Mouse (Mus musculus): ENCODE measurements around the gene Pdlim1. TPM values are rescaled to one million over a fixed set of nuclear protein-coding genes. Genes with fewer than 3 reads are reported as not detected.
A peak's percentile ranks its signal among the peaks of the same experiment; 100 is the strongest.

Pdlim1 gene
- polyA plus RNA-seq, 1 experiment from 2014 or later, result 76.7 TPM

- 91% methylated on average over 3 of the region's 3 CpGs for WGBS
- Histone ChIP-seq H3K4me2 (no peak overlapping the region), H3K4me3 (ENCODE audit: low read depth, low read length) (no peak overlapping the region), H3K9me3 (ENCODE audit: control insufficient read depth, low read length) (no peaks in the 10 kb centered on the region), H3K27me3 (ENCODE audit: control insufficient read depth, insufficient read depth, low read length) (no peaks in the 10 kb centered on the region), H3K4me1 (ENCODE audit: control insufficient read depth, insufficient read depth, low read length) (no peaks in the 10 kb centered on the region), H3K36me3 (ENCODE audit: control insufficient read depth, insufficient read depth, low read length) (no peaks in the 10 kb centered on the region), H3K27ac (ENCODE audit: low read depth, low read length) (no peak overlapping the region), H3K9ac (ENCODE audit: low read length) (no peak overlapping the region)
- ATAC-seq (ENCODE audit: low FRiP score) (no peak), DNase-seq (ENCODE audit: low spot score, missing footprints) (peak; percentile 67)
Measured at GRCm38 (mm10) chr19:40254741-40255140, 16.9 kb downstream of the Pdlim1 start.

GRCm38 (mm10) chr19:40253768-40254167 is 17.9 kb downstream of the Pdlim1 start:
- ATAC-seq (ENCODE audit: low FRiP score) (no peak), DNase-seq (ENCODE audit: low spot score, missing footprints) (no peak)
- Histone ChIP-seq H3K4me2 (no peak overlapping the region), H3K36me3 (ENCODE audit: control insufficient read depth, insufficient read depth, low read length) (no peaks in the 10 kb centered on the region), H3K9ac (ENCODE audit: low read length) (no peak overlapping the region), H3K4me1 (ENCODE audit: control insufficient read depth, insufficient read depth, low read length) (no peaks in the 10 kb centered on the region), H3K9me3 (ENCODE audit: control insufficient read depth, low read length) (no peaks in the 10 kb centered on the region), H3K27ac (ENCODE audit: low read depth, low read length) (no peak overlapping the region), H3K4me3 (ENCODE audit: low read depth, low read length) (no peak overlapping the region), H3K27me3 (ENCODE audit: control insufficient read depth, insufficient read depth, low read length) (no peaks in the 10 kb centered on the region)
- 69% methylated on average over 13 of the region's 13 CpGs for WGBS

GRCm38 (mm10) chr19:40251115-40251514 is 20.5 kb downstream of the Pdlim1 start:
- ATAC-seq (ENCODE audit: low FRiP score), result no peak
- Histone ChIP-seq H3K27me3 (ENCODE audit: control insufficient read depth, insufficient read depth, low read length) (no peaks in the 10 kb centered on the region), H3K9me3 (ENCODE audit: control insufficient read depth, low read length) (no peaks in the 10 kb centered on the region), H3K36me3 (ENCODE audit: control insufficient read depth, insufficient read depth, low read length) (no peaks in the 10 kb centered on the region), H3K27ac (ENCODE audit: low read depth, low read length) (no peak overlapping the region), H3K4me1 (ENCODE audit: control insufficient read depth, insufficient read depth, low read length) (no peaks in the 10 kb centered on the region; the same call in 1 of the 2 replicates), H3K4me3 (ENCODE audit: low read depth, low read length) (no peak overlapping the region), H3K9ac (ENCODE audit: low read length) (no peak overlapping the region), H3K4me2 (no peak overlapping the region)
- 86% methylated on average over 4 of the region's 4 CpGs for WGBS
- DNase-seq (ENCODE audit: low spot score, missing footprints), result no peak

GRCm38 (mm10) chr19:40249352-40249751 is 22.3 kb downstream of the Pdlim1 start:
- no peak overlapping the region for H3K4me2 ChIP-seq
- DNase-seq (ENCODE audit: low spot score, missing footprints), result peak; percentile 72
- 80% methylated on average over 11 of the region's 11 CpGs for WGBS
- H3K4me3 ChIP-seq (ENCODE audit: low read depth, low read length), result no peak overlapping the region
- H3K36me3 ChIP-seq (ENCODE audit: control insufficient read depth, insufficient read depth, low read length), result no peaks in the 10 kb centered on the region
- H3K4me1 ChIP-seq (ENCODE audit: control insufficient read depth, insufficient read depth, low read length), result no peaks in the 10 kb centered on the region; the same call in 1 of the 2 replicates
- H3K27me3 ChIP-seq (ENCODE audit: control insufficient read depth, insufficient read depth, low read length), result no peaks in the 10 kb centered on the region
- no peak overlapping the region for H3K9ac ChIP-seq (ENCODE audit: low read length)
- ATAC-seq (ENCODE audit: low FRiP score), result no peak
- H3K27ac ChIP-seq (ENCODE audit: low read depth, low read length), result no peak overlapping the region
- no peaks in the 10 kb centered on the region for H3K9me3 ChIP-seq (ENCODE audit: control insufficient read depth, low read length)

- Histone ChIP-seq H3K27ac (ENCODE audit: low read depth, low read length) (no peak overlapping the region), H3K4me3 (ENCODE audit: low read depth, low read length) (no peak overlapping the region), H3K4me2 (no peak overlapping the region), H3K9me3 (ENCODE audit: control insufficient read depth, low read length) (no peaks in the 10 kb centered on the region), H3K27me3 (ENCODE audit: control insufficient read depth, insufficient read depth, low read length) (no peaks in the 10 kb centered on the region), H3K4me1 (ENCODE audit: control insufficient read depth, insufficient read depth, low read length) (no peaks in the 10 kb centered on the region; the same call in 1 of the 2 replicates), H3K9ac (ENCODE audit: low read length) (no peak overlapping the region), H3K36me3 (ENCODE audit: control insufficient read depth, insufficient read depth, low read length) (no peaks in the 10 kb centered on the region)
- DNase-seq (ENCODE audit: low spot score, missing footprints) (peak; percentile 83), ATAC-seq (ENCODE audit: low FRiP score) (no peak)
- 97% methylated on average over 5 of the region's 5 CpGs for WGBS
Measured at GRCm38 (mm10) chr19:40248476-40248875, 23.2 kb downstream of the Pdlim1 start.

GRCm38 (mm10) chr19:40247268-40247666 is 24.4 kb downstream of the Pdlim1 start:
- Histone ChIP-seq H3K4me1 (ENCODE audit: control insufficient read depth, insufficient read depth, low read length) (no peaks in the 10 kb centered on the region; the same call in 1 of the 2 replicates), H3K36me3 (ENCODE audit: control insufficient read depth, insufficient read depth, low read length) (no peaks in the 10 kb centered on the region), H3K4me3 (ENCODE audit: low read depth, low read length) (no peak overlapping the region), H3K4me2 (no peak overlapping the region), H3K9me3 (ENCODE audit: control insufficient read depth, low read length) (no peaks in the 10 kb centered on the region), H3K27me3 (ENCODE audit: control insufficient read depth, insufficient read depth, low read length) (no peaks in the 10 kb centered on the region), H3K9ac (ENCODE audit: low read length) (no peak overlapping the region), H3K27ac (ENCODE audit: low read depth, low read length) (no peak overlapping the region)
- 35% methylated on average over 5 of the region's 5 CpGs for WGBS
- ATAC-seq (ENCODE audit: low FRiP score) (peak; percentile 69; the same call in 1 of the 2 replicates), DNase-seq (ENCODE audit: low spot score, missing footprints) (peak; percentile 82)

- no peak overlapping the region for H3K27ac ChIP-seq (ENCODE audit: low read depth, low read length)
- 81% methylated on average over 7 of the region's 7 CpGs for WGBS
- H3K9me3 ChIP-seq (ENCODE audit: control insufficient read depth, low read length), result no peaks in the 10 kb centered on the region
Measured at GRCm38 (mm10) chr19:40246646-40247267, 24.9 kb downstream of the Pdlim1 start.

GRCm38 (mm10) chr19:40240838-40241689 is 30.6 kb downstream of the Pdlim1 start:
- peak; percentile 62; the same call in 1 of the 2 replicates for ATAC-seq (ENCODE audit: low FRiP score)
- H3K27me3 ChIP-seq (ENCODE audit: control insufficient read depth, insufficient read depth, low read length), result no peaks in the 10 kb centered on the region
- no peaks in the 10 kb centered on the region for H3K36me3 ChIP-seq (ENCODE audit: control insufficient read depth, insufficient read depth, low read length)
- 40% methylated on average over 14 of the region's 14 CpGs for WGBS
- no peak overlapping the region for H3K4me3 ChIP-seq (ENCODE audit: low read depth, low read length)
- DNase-seq (ENCODE audit: low spot score, missing footprints), result no peak
- H3K9me3 ChIP-seq (ENCODE audit: control insufficient read depth, low read length), result no peaks in the 10 kb centered on the region
- peaks cover 7% of the 10 kb centered on the region; the same call in 1 of the 2 replicates for H3K4me1 ChIP-seq (ENCODE audit: control insufficient read depth, insufficient read depth, low read length)
- H3K4me2 ChIP-seq, result no peak overlapping the region
- H3K27ac ChIP-seq (ENCODE audit: low read depth, low read length), result no peak overlapping the region
- H3K9ac ChIP-seq (ENCODE audit: low read length), result 0 out of 2 replicates have a peak overlapping the region, but pooled peaks have one; percentile 32

More at GRCm38 (mm10) chr19:40246646-40247267, 24.9 kb downstream of the Pdlim1 start:
- no peaks in the 10 kb centered on the region; the same call in 1 of the 2 replicates for H3K4me1 ChIP-seq (ENCODE audit: control insufficient read depth, insufficient read depth, low read length)
- no peak overlapping the region for H3K9ac ChIP-seq (ENCODE audit: low read length)
- DNase-seq (ENCODE audit: low spot score, missing footprints), result peak; percentile 80
- H3K27me3 ChIP-seq (ENCODE audit: control insufficient read depth, insufficient read depth, low read length), result no peaks in the 10 kb centered on the region
- peak; percentile 55; the same call in 1 of the 2 replicates for ATAC-seq (ENCODE audit: low FRiP score)
- no peak overlapping the region for H3K4me3 ChIP-seq (ENCODE audit: low read depth, low read length)
- no peaks in the 10 kb centered on the region for H3K36me3 ChIP-seq (ENCODE audit: control insufficient read depth, insufficient read depth, low read length)
- H3K4me2 ChIP-seq, result no peak overlapping the region

- 80% methylated on average over 6 of the region's 6 CpGs for WGBS
- ATAC-seq (ENCODE audit: low FRiP score), result no peak
- Histone ChIP-seq H3K27me3 (ENCODE audit: control insufficient read depth, insufficient read depth, low read length) (no peaks in the 10 kb centered on the region), H3K9me3 (ENCODE audit: control insufficient read depth, low read length) (no peaks in the 10 kb centered on the region), H3K9ac (ENCODE audit: low read length) (no peak overlapping the region), H3K4me3 (ENCODE audit: low read depth, low read length) (no peak overlapping the region), H3K4me2 (no peak overlapping the region), H3K27ac (ENCODE audit: low read depth, low read length) (no peak overlapping the region), H3K4me1 (ENCODE audit: control insufficient read depth, insufficient read depth, low read length) (peaks cover 7% of the 10 kb centered on the region; the same call in 1 of the 2 replicates), H3K36me3 (ENCODE audit: control insufficient read depth, insufficient read depth, low read length) (no peaks in the 10 kb centered on the region)
- no peak for DNase-seq (ENCODE audit: low spot score, missing footprints)
Measured at GRCm38 (mm10) chr19:40240360-40240759, 31.3 kb downstream of the Pdlim1 start.

Data from midbrain, embryonic 11.5 days (tissue).